Mouse (Mus musculus) adipose tissue, adult 10 weeks (tissue): ENCODE data around the gene Olfr657. TPM values are rescaled to one million over a fixed set of nuclear protein-coding genes. Genes with fewer than 3 reads are reported as not detected.

Source experiments
- polyA plus RNA-seq: library from polyadenylated mRNA; stranded (reverse); fragments of 350-450 nt; fragmentation: Illumina TruSeq; extraction: RNeasy Lipid Tissue Mini Kit (QIAGEN cat#74804); gene quantifications from one replicate; pipeline ENCODE4 v1.2.3, GENCODE M21; 2014; ENCODE audit warnings: low read depth, low replicate concordance

Gene Olfr657
- polyA plus RNA-seq = not detected

GRCm38 (mm10) chr7:104624494-104624893 lies at the start of gene Olfr657:
Olfr657 (plus strand) TSS chr7:104624794.

GRCm38 (mm10) chr7:104577014-104577413 lies 47.6 kb upstream of the Olfr657 start, which contains the start of gene Olfr653:
Olfr653 (plus strand) TSS chr7:104577314.

GRCm38 (mm10) chr7:104586725-104587124 lies 37.9 kb upstream of the Olfr657 start, which contains the start of gene Olfr654:
Olfr654 (plus strand) TSS chr7:104587025.

GRCm38 (mm10) chr7:104601679-104602078 lies 22.9 kb upstream of the Olfr657 start, which contains the start of gene Olfr655:
Olfr655 (minus strand) TSS chr7:104601779.

GRCm38 (mm10) chr7:104613655-104614054 lies 10.9 kb upstream of the Olfr657 start, which contains the start of gene Olfr656:
Olfr656 (plus strand) TSS chr7:104613955.

GRCm38 (mm10) chr7:104646841-104647482 lies 22.4 kb downstream of the Olfr657 start, which contains the start of gene Olfr658:
Olfr658 (minus strand) TSS chr7:104647305.

GRCm38 (mm10) chr7:104666453-104666852 lies 41.9 kb downstream of the Olfr657 start, which contains the start of gene Olfr659:
Olfr659 (plus strand) TSS chr7:104666753.

GRCm38 (mm10) chr7:104686201-104686600 lies 61.6 kb downstream of the Olfr657 start, which contains the start of gene Olfr661:
Olfr661 (plus strand) TSS chr7:104686501.

Other genes with a start within 250 kb of the Olfr657 start
- 0.47 TPM for gene Trim30c, start 224.0 kb upstream of the Olfr657 start, polyA plus RNA-seq
- 9.6 TPM for gene Trim30a, start 159.6 kb upstream of the Olfr657 start, polyA plus RNA-seq
- gene Trim30d, start 116.9 kb upstream of the Olfr657 start, polyA plus RNA-seq = 6.3 TPM
- gene Olfr651, start 74.7 kb upstream of the Olfr657 start, polyA plus RNA-seq = not detected
- not detected for gene Olfr652, start 63.9 kb upstream of the Olfr657 start, polyA plus RNA-seq
- gene Olfr653, start 47.5 kb upstream of the Olfr657 start, polyA plus RNA-seq = not detected
- gene Olfr654, start 37.8 kb upstream of the Olfr657 start, polyA plus RNA-seq = not detected
- gene Olfr655, start 23.0 kb upstream of the Olfr657 start, polyA plus RNA-seq = not detected
- not detected for gene Olfr656, start 10.8 kb upstream of the Olfr657 start, polyA plus RNA-seq
- not detected for gene Olfr658, start 22.5 kb downstream of the Olfr657 start, polyA plus RNA-seq
- not detected for gene Olfr659, start 42.0 kb downstream of the Olfr657 start, polyA plus RNA-seq
- not detected for gene Olfr661, start 61.7 kb downstream of the Olfr657 start, polyA plus RNA-seq
- not detected for gene Usp17le, start 152.7 kb downstream of the Olfr657 start, polyA plus RNA-seq
- 0.22 TPM for gene Usp17lb, start 217.8 kb downstream of the Olfr657 start, polyA plus RNA-seq
- not detected for gene Usp17la, start 232.2 kb downstream of the Olfr657 start, polyA plus RNA-seq